Mouse (Mus musculus): Measurements from ENCODE around the gene Olfr392. TPM values are rescaled to one million over a fixed set of nuclear protein-coding genes. Genes with fewer than 3 reads are reported as not detected.

The Olfr392 gene
- polyA plus RNA-seq (2015; fragmentation: Nextera tagmentation; extraction: Ambion mirVana), result not detected in 2 replicates

DNA sequence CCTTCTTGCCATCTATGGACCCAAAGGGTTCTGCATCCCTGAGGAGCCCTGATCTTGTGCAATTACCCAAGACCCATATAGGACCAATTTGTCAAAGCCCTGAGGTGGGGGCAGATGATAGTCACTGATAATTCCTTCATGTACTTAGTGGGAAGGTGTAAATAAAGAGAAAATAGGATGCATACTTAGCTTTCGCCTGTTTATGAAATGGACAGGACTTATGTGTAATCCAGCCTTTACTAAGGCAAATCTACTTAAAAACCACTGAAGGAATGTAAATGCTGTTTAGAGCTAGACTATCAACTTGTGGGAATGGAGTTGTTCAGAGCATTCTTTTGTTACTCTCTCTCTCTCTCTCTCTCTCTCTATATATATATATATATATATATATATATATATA, at the start of gene Olfr392:
Gene Olfr392, minus strand, starts transcription at position 101 of the 400 bp plus-strand sequence.
- 78% methylated on average over 1 of the region's 1 CpGs for WGBS (ENCODE audit: insufficient replicate concordance)
- H3K9me3 ChIP-seq (replicated peaks), result no peaks in the 10 kb centered on the region
- no peaks in the 10 kb centered on the region for H3K4me1 ChIP-seq (replicated peaks)
- no peak within 1 kb of the TSS for H3K4me2 ChIP-seq
- H3K4me3 ChIP-seq (replicated peaks), result no peak within 1 kb of the TSS
- no peaks in the 10 kb centered on the region for H3K27me3 ChIP-seq
- ATAC-seq (ENCODE audit: low read depth) (no peak), DNase-seq (no peak)
- no peaks in the 10 kb centered on the region for H3K36me3 ChIP-seq
- no peak within 1 kb of the TSS for H3K27ac ChIP-seq
- H3K9ac ChIP-seq, result no peak within 1 kb of the TSS

DNA sequence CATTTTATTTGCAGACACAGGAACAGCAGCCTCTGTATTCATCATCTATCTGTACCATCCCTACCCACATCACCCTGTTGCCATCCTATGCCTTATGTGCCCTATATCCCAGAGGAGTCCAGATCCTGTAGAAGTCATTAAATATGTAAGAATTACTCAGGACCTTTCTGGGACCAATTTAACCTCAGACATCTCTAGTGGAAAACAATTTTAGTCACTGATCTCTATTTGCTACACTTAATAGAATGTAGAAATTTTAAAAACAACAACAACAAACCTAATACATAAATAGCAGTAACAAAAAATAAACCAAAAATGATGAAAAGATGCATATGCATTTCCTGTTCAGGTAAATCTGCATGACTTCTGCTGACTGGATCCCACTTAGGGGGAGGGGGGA, 34.5 kb upstream of the Olfr392 start, which contains the start of gene Olfr393:
Gene Olfr393, minus strand, starts transcription at position 101 of the 400 bp plus-strand sequence.
- no peak for DNase-seq
- H3K36me3 ChIP-seq, result no peaks in the 10 kb centered on the region
- H3K27me3 ChIP-seq, result no peaks in the 10 kb centered on the region
- no peak within 1 kb of the TSS for H3K9ac ChIP-seq
- no peaks in the 10 kb centered on the region for H3K4me1 ChIP-seq (replicated peaks)
- no peak for ATAC-seq (ENCODE audit: low read depth)
- no peaks in the 10 kb centered on the region for H3K9me3 ChIP-seq (replicated peaks)
- H3K4me2 ChIP-seq, result no peak within 1 kb of the TSS
- no peak within 1 kb of the TSS for H3K4me3 ChIP-seq (replicated peaks)
- no peak within 1 kb of the TSS for H3K27ac ChIP-seq

DNA sequence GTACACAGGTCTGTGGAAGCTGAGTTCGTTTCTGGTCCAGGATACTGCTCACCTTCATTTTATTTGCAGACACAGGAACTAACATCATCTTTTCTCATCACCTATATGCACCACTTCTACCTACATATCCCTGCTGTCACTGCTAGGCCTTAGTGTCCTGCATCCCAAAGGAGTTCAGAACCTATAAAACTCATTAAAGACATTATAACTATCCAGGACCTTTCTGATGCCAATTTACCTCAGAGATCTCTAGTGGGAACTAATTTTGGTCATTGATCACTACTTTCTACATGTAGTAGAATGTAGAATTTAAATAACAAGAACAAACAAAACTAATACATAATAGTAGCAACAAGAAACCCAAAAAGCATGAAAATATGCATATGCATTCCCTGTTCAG, 13.9 kb downstream of the Olfr392 start, which contains the start of gene Olfr391-ps:
Gene Olfr391-ps, minus strand, starts transcription at position 101 of the 400 bp plus-strand sequence.
- 8% methylated on average over 1 of the region's 1 CpGs for WGBS (ENCODE audit: insufficient replicate concordance)
- no peak within 1 kb of the TSS for H3K4me3 ChIP-seq (replicated peaks)
- H3K4me2 ChIP-seq, result no peak within 1 kb of the TSS
- H3K27me3 ChIP-seq, result no peaks in the 10 kb centered on the region
- H3K27ac ChIP-seq, result no peak within 1 kb of the TSS
- H3K4me1 ChIP-seq (replicated peaks), result no peaks in the 10 kb centered on the region
- no peaks in the 10 kb centered on the region for H3K9me3 ChIP-seq (replicated peaks)
- no peaks in the 10 kb centered on the region for H3K36me3 ChIP-seq
- ATAC-seq (ENCODE audit: low read depth), result no peak
- H3K9ac ChIP-seq, result no peak within 1 kb of the TSS
- no peak for DNase-seq

GRCm38 (mm10) chr11:73782664-73783063, 34.2 kb downstream of the Olfr392 start, which contains the start of gene Olfr390:
Gene Olfr390, plus strand, starts transcription at chr11:73782964.
- Histone ChIP-seq H3K36me3 (no peaks in the 10 kb centered on the region), H3K4me3 (replicated peaks) (no peak within 1 kb of the TSS), H3K9me3 (replicated peaks) (no peaks in the 10 kb centered on the region), H3K27me3 (no peaks in the 10 kb centered on the region), H3K9ac (no peak within 1 kb of the TSS), H3K27ac (no peak within 1 kb of the TSS), H3K4me2 (no peak within 1 kb of the TSS), H3K4me1 (replicated peaks) (no peaks in the 10 kb centered on the region)
- DNase-seq (no peak), ATAC-seq (ENCODE audit: low read depth) (no peak)
- 45% methylated on average over 1 of the region's 1 CpGs for WGBS (ENCODE audit: insufficient replicate concordance)

DNA sequence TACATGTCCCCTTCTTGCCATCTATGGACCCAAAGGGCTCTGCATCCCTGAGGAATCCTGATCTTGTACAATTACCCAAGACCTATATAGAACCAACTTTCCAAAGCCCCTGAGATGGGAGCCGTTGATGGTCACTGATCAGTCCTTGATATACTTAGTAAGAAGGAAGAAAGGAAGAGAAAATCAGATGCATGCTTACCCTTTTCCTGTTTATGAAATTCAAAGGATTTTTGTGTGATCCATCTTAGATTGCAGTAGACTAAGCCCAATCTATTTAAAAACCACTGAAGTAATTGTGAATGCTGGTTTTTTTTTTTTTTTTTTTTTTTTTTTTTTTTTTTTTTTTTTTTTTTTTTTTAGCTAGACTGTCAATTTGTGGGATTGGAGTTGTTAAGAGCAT, 36.2 kb downstream of the Olfr392 start, which contains the start of gene Olfr389:
Gene Olfr389, minus strand, starts transcription at position 101 of the 400 bp plus-strand sequence.
- Histone ChIP-seq H3K9me3 (replicated peaks) (no peaks in the 10 kb centered on the region), H3K4me2 (no peak within 1 kb of the TSS), H3K27ac (no peak within 1 kb of the TSS), H3K36me3 (no peaks in the 10 kb centered on the region), H3K9ac (no peak within 1 kb of the TSS), H3K27me3 (no peaks in the 10 kb centered on the region), H3K4me1 (replicated peaks) (no peaks in the 10 kb centered on the region), H3K4me3 (replicated peaks) (no peak within 1 kb of the TSS)
- DNase-seq, result no peak
- 48% methylated on average over 1 of the region's 1 CpGs for WGBS (ENCODE audit: insufficient replicate concordance)
- ATAC-seq (ENCODE audit: low read depth), result no peak

Other genes with a start within 250 kb of the Olfr392 start
- not detected in 2 replicates for gene Olfr385, start 224.0 kb downstream of the Olfr392 start, polyA plus RNA-seq (2015; fragmentation: Nextera tagmentation; extraction: Ambion mirVana)
- gene Olfr384, start 218.5 kb downstream of the Olfr392 start, polyA plus RNA-seq (2015; fragmentation: Nextera tagmentation; extraction: Ambion mirVana), result not detected in 2 replicates
- gene Zfp735, start 128.3 kb downstream of the Olfr392 start, polyA plus RNA-seq (2015; fragmentation: Nextera tagmentation; extraction: Ambion mirVana), result not detected in 2 replicates
- gene Olfr389, start 36.3 kb downstream of the Olfr392 start, polyA plus RNA-seq (2015; fragmentation: Nextera tagmentation; extraction: Ambion mirVana), result not detected in 2 replicates
- not detected in 2 replicates for gene Olfr390, start 34.1 kb downstream of the Olfr392 start, polyA plus RNA-seq (2015; fragmentation: Nextera tagmentation; extraction: Ambion mirVana)
- gene Olfr391-ps, start 14.0 kb downstream of the Olfr392 start, polyA plus RNA-seq (2015; fragmentation: Nextera tagmentation; extraction: Ambion mirVana), result not detected in 2 replicates
- not detected in 2 replicates for gene Olfr393, start 34.4 kb upstream of the Olfr392 start, polyA plus RNA-seq (2015; fragmentation: Nextera tagmentation; extraction: Ambion mirVana)
- not detected in 2 replicates for gene Olfr394, start 73.7 kb upstream of the Olfr392 start, polyA plus RNA-seq (2015; fragmentation: Nextera tagmentation; extraction: Ambion mirVana)
- gene Olfr395, start 92.2 kb upstream of the Olfr392 start, polyA plus RNA-seq (2015; fragmentation: Nextera tagmentation; extraction: Ambion mirVana), result not detected in 2 replicates
- gene Olfr23, start 119.6 kb upstream of the Olfr392 start, polyA plus RNA-seq (2015; fragmentation: Nextera tagmentation; extraction: Ambion mirVana), result not detected in 2 replicates
- not detected in 2 replicates for gene Olfr397, start 143.8 kb upstream of the Olfr392 start, polyA plus RNA-seq (2015; fragmentation: Nextera tagmentation; extraction: Ambion mirVana)
- not detected in 2 replicates for gene Olfr398, start 173.4 kb upstream of the Olfr392 start, polyA plus RNA-seq (2015; fragmentation: Nextera tagmentation; extraction: Ambion mirVana)
- not detected in 2 replicates for gene Olfr139, start 239.5 kb upstream of the Olfr392 start, polyA plus RNA-seq (2015; fragmentation: Nextera tagmentation; extraction: Ambion mirVana)
- gene Olfr399, start 239.6 kb upstream of the Olfr392 start, polyA plus RNA-seq (2015; fragmentation: Nextera tagmentation; extraction: Ambion mirVana), result not detected in 2 replicates

All from liver, embryonic 13.5 days (tissue).